Mouse (Mus musculus): ENCODE data around the gene Abca3. TPM values are rescaled to one million over a fixed set of nuclear protein-coding genes. Genes with fewer than 3 reads are reported as not detected.
A peak's percentile ranks its signal among the peaks of the same experiment; 100 is the strongest.

The Abca3 gene
- total and polyA plus RNA-seq, 2 experiments from 2014 or later = 27.3 to 102 TPM

DNA sequence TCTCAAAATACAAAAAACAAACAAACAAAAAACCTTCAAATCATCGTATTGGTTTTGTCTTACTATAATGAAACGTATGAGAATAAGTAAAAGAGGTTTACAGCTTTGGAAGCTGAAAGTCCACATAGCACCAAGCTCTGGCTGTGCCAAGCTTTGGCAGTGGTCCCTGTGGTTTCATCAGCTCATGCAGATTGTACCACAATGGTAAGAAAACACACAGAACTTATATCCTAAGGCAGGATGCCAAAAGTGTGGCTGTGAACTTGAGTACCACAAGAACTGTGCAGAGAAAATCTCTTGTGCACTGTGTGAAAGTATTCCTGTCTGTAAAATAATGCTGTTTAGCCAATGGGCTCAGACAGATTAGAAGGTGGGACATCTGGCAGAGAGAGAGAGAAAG is 2.6 kb upstream of the Abca3 start:
- no peak for ATAC-seq

GRCm38 (mm10) chr17:24350926-24351759 is 607 bp upstream of the Abca3 start, which contains the start of gene Abca17:
Gene Abca17, minus strand, starts transcription at chr17:24351068.
- DNase-seq (ENCODE audit: low spot score) = no peak
- Histone ChIP-seq H3K27ac (peak within 1 kb of the TSS; percentile 85), H3K36me3 (ENCODE audit: insufficient read depth, low read length) (no peaks in the 10 kb centered on the region), H3K9me3 (ENCODE audit: low read length) (no peaks in the 10 kb centered on the region), H3K4me2 (ENCODE audit: low read depth, low read length) (peak within 1 kb of the TSS; percentile 89), H3K9ac (replicated peaks; ENCODE audit: low read length) (peak within 1 kb of the TSS; percentile 86), H3K4me1 (ENCODE audit: insufficient read depth, low read length) (peaks cover 10% of the 10 kb centered on the region; the same call in 1 of the 2 replicates), H3K4me3 (ENCODE audit: low read length) (peak within 1 kb of the TSS; percentile 88), H3K27me3 (ENCODE audit: insufficient read depth, low read length) (no peaks in the 10 kb centered on the region)
- no peak for TF ChIP-seq CTCF (IDR thresholded peaks at IDR 0.05; ENCODE audit: low read depth)
- ATAC-seq = peak; percentile 24
- whole genome bisulfite sequencing = 4% methylated on average over 42 of the region's 42 CpGs

More for the DNA sequence above, 2.6 kb upstream of the Abca3 start:
- DNase-seq (ENCODE audit: low spot score) = no peak
- no peaks in the 10 kb centered on the region for H3K27me3 ChIP-seq (ENCODE audit: insufficient read depth, low read length)
- no peak overlapping the region for H3K27ac ChIP-seq
- TF ChIP-seq CTCF (IDR thresholded peaks at IDR 0.05; ENCODE audit: low read depth) = no peak
- no peak overlapping the region for H3K9ac ChIP-seq (replicated peaks; ENCODE audit: low read length)
- H3K4me3 ChIP-seq (ENCODE audit: low read length) = no peak overlapping the region
- H3K36me3 ChIP-seq (ENCODE audit: insufficient read depth, low read length) = no peaks in the 10 kb centered on the region
- H3K4me1 ChIP-seq (ENCODE audit: insufficient read depth, low read length) = peaks cover 10% of the 10 kb centered on the region; the same call in 1 of the 2 replicates
- WGBS = 76% methylated on average over 2 of the region's 2 CpGs
- H3K9me3 ChIP-seq (ENCODE audit: low read length) = no peaks in the 10 kb centered on the region
- no peak overlapping the region for H3K4me2 ChIP-seq (ENCODE audit: low read depth, low read length)

DNA sequence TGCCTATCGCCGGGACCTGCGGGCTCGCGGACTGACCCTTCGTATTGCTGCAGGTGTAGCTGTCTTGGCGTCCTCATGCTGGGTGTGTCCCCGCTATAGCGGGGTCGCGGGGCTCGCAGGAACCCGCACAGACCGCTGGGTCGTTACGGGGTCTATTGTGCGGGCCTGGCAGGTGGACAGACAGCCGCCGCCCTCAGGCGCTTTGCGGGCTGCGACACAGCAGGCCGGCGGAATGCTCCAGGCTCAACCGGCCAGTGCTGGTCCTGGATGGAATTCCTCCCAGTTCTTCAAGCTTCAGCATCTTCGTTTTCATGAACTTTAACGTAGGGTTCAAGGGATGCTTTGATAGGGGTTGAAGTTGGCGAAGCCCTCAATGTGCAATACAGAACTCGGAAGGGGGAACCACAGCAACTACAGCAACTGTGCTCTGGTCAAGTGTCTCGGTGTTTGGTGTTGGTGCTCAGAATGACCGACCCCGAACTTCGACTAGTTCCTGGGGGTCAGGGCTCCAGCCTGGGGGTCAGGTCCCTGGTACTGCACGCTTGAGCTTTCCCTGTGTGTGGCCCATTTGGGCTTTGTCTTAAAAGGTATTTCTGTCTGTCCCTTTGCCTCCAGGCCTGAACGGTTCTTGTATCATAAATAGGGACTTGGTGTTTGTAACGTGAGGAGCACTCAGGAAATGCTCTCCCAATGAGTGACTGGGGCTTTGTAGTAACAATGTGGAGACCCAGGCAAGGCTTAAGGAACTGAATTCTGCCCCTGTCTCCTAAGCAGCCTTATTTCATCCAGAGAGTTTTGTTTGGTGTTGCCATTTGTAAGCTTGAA is 832 bp downstream of the Abca3 start:
- Histone ChIP-seq H3K9ac (replicated peaks; ENCODE audit: low read length) (peak overlapping the region; percentile 86), H3K4me2 (ENCODE audit: low read depth, low read length) (peak overlapping the region; percentile 89), H3K27me3 (ENCODE audit: insufficient read depth, low read length) (no peaks in the 10 kb centered on the region), H3K4me1 (ENCODE audit: insufficient read depth, low read length) (peaks cover 10% of the 10 kb centered on the region; the same call in 1 of the 2 replicates), H3K4me3 (ENCODE audit: low read length) (peak overlapping the region; percentile 88), H3K27ac (peak overlapping the region; percentile 85), H3K36me3 (ENCODE audit: insufficient read depth, low read length) (no peaks in the 10 kb centered on the region), H3K9me3 (ENCODE audit: low read length) (no peaks in the 10 kb centered on the region)
- peak; percentile 12; the same call in 1 of the 2 replicates for TF ChIP-seq CTCF (IDR thresholded peaks at IDR 0.05; ENCODE audit: low read depth)
- WGBS = 2% methylated on average over 36 of the region's 36 CpGs
- DNase-seq (ENCODE audit: low spot score) (peak; percentile 38), ATAC-seq (peak; percentile 21; the same call in 1 of the 2 replicates)

GRCm38 (mm10) chr17:24353960-24354359 is 2.2 kb downstream of the Abca3 start:
- DNase-seq (ENCODE audit: low spot score) (no peak), ATAC-seq (no peak)
- 0 out of 2 replicates have a peak overlapping the region, but pooled peaks have one; percentile 7 for H3K4me2 ChIP-seq (ENCODE audit: low read depth, low read length)
- H3K9me3 ChIP-seq (ENCODE audit: low read length) = no peaks in the 10 kb centered on the region
- no peak overlapping the region for H3K27ac ChIP-seq
- WGBS = 85% methylated on average over 3 of the region's 3 CpGs
- H3K4me1 ChIP-seq (ENCODE audit: insufficient read depth, low read length) = peaks cover 10% of the 10 kb centered on the region; the same call in 1 of the 2 replicates
- H3K9ac ChIP-seq (replicated peaks; ENCODE audit: low read length) = no peak overlapping the region
- no peak overlapping the region for H3K4me3 ChIP-seq (ENCODE audit: low read length)
- H3K27me3 ChIP-seq (ENCODE audit: insufficient read depth, low read length) = no peaks in the 10 kb centered on the region
- no peak for TF ChIP-seq CTCF (IDR thresholded peaks at IDR 0.05; ENCODE audit: low read depth)
- H3K36me3 ChIP-seq (ENCODE audit: insufficient read depth, low read length) = no peaks in the 10 kb centered on the region

GRCm38 (mm10) chr17:24355284-24355683 is 3.5 kb downstream of the Abca3 start:
- no peak for TF ChIP-seq CTCF (IDR thresholded peaks at IDR 0.05; ENCODE audit: low read depth)
- no peak for DNase-seq (ENCODE audit: low spot score)
- no peak for ATAC-seq
- Histone ChIP-seq H3K9me3 (ENCODE audit: low read length) (no peaks in the 10 kb centered on the region), H3K4me3 (ENCODE audit: low read length) (no peak overlapping the region), H3K27me3 (ENCODE audit: insufficient read depth, low read length) (no peaks in the 10 kb centered on the region), H3K36me3 (ENCODE audit: insufficient read depth, low read length) (no peaks in the 10 kb centered on the region), H3K4me2 (ENCODE audit: low read depth, low read length) (no peak overlapping the region), H3K9ac (replicated peaks; ENCODE audit: low read length) (no peak overlapping the region), H3K4me1 (ENCODE audit: insufficient read depth, low read length) (peaks cover 10% of the 10 kb centered on the region; the same call in 1 of the 2 replicates), H3K27ac (no peak overlapping the region)
- WGBS = 86% methylated on average over 8 of the region's 8 CpGs

DNA sequence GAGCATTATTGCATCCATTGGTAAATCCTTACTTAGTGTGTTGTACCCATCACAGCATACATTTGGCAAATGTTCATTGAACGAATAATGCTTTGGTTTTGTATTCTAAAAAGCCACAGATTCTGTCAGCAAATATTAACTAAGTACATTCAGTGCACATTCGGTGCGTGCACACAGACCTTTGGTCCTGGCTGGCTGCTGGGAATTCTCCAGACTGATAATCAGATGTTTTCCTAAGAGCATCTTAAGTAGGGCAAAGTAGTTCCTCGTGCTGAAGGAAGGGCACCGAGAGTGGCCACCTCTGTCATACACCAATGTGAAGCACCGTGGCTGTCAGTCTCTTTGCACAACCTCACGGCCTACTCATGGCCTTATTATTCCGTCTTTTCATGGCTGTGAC is 7.3 kb downstream of the Abca3 start:
- Histone ChIP-seq H3K9me3 (ENCODE audit: low read length) (no peaks in the 10 kb centered on the region), H3K9ac (replicated peaks; ENCODE audit: low read length) (no peak overlapping the region), H3K4me1 (ENCODE audit: insufficient read depth, low read length) (peaks cover 3% of the 10 kb centered on the region; the same call in 1 of the 2 replicates), H3K4me2 (ENCODE audit: low read depth, low read length) (no peak overlapping the region), H3K4me3 (ENCODE audit: low read length) (no peak overlapping the region), H3K27me3 (ENCODE audit: insufficient read depth, low read length) (no peaks in the 10 kb centered on the region), H3K36me3 (ENCODE audit: insufficient read depth, low read length) (peaks cover 5% of the 10 kb centered on the region; the same call in 1 of the 2 replicates), H3K27ac (no peak overlapping the region)
- WGBS = 71% methylated on average over 8 of the region's 8 CpGs
- TF ChIP-seq CTCF (IDR thresholded peaks at IDR 0.05; ENCODE audit: low read depth) = no peak
- no peak for DNase-seq (ENCODE audit: low spot score)
- ATAC-seq = no peak

Data from hindbrain, postnatal 0 days (tissue).